Mouse (Mus musculus): Measurements from ENCODE around the gene Wdr26.

Gene Wdr26

DNA sequence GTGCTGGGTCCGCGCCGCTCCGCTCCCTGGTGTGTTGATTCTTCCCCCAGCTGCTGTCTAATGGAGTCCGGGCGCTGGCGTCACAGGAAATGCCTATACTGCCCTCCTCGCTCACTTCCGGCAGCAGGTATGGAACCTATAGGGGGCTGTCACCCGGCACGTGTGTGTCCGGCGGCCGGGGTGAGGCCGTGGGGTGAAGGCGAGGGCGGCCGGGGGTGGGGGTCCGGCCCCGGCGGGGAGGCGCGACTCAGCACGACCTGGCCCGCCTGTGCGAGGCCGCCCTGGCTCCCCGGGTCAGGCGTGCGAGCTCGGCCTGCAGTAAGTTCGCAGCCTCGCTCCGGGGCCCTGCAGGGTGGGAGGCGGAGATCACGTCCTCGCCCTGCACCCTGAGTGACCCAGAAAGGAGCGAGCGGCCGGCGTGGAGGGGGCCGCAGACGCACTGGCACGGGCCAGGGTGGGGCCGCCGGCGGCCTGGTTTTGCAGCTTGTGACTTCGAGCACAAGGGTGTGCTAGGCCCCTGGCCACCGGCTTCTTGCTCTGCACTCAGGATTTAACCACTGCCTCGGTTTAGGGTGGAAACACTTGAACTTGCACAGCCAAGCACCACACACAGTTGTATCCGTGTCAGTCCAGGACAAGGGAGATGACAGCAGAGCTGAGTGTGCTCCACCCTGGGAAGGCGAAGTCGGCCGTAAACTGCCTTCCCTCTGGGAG is at the start of gene Wdr26:
Gene Wdr26, minus strand, starts transcription at position 82 of the 714 bp plus-strand sequence.
- DNase-seq: peak; percentile 89

- DNase-seq: no peak
Measured at GRCm38 (mm10) chr1:181260949-181261696, 49.3 kb upstream of the Wdr26 start.

DNA sequence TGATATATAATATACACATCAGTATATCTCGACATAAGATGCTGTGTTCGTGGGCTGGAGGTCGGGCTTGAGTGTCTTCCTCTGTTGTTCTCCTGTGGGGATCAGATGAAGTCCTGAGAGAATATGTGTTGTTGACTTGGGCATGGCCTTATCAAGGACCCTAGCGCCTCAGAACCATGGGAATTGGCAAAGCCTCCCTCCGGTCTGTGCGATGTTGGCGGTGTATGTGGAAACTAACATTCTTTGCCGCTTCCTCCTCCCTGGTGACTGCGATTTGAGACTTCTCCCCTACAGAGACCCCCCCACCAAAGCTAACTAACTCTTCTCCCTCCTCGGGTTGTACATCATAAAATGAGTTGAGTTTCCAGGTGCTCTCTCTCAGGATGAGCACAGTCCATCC is 48.6 kb upstream of the Wdr26 start:
- no peak for DNase-seq

DNA sequence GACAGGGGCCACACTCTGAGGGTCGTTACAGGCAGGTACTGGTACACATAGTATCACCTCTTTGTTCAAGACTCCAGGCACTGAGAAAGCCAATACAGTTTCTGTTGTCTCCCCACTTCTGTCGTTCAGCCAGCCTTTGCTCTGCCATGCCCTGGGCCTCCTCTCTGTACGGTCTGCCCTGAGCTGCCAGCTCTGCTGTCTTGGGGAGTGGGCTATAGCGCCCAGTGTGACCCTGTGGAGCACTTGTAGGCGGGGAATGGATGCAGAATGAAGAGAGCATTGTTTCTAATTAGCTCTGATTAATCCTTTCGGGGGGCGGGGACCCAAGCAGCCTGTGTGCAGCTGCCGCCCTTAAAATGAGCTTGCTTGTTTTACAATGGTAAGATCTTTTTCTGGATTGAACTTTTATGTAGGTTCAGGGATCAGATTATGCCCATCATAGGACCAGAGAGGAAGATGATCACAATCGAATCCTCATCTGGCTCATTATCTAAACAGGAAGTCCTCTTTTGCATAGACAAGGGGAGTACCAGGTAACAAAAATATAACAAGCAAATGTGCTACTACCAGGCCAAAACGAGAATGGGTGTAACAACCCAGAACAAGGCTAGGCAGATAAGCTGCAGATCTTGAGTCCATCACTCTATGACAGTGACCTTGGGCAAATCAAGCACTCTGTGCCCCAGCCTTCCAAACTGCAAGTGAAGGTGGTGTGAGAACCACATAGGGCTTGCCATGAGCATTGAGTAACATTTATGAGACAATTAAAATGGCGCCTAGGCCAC is 48.0 kb upstream of the Wdr26 start:
- no peak for DNase-seq

GRCm38 (mm10) chr1:181259056-181259455 is 47.3 kb upstream of the Wdr26 start:
- no peak for DNase-seq

DNA sequence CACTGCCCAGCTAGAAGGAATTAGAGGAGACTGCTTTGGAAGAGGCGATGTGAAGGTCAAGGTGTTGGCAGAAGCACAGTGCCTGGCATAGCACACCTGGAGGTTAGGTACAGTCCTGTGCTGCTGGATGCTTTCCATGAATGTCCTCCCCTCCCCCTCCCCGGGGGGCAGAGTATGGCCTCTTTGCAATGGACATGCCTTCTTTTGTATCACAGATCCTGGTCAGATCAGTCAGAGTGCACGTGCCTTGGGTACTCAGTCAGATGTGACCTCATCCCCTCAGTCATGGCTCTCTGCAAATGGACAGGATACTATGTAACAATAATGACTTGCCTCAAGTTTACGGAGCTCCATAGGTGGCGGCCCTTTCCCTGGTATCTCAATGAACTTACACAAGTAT is 46.8 kb upstream of the Wdr26 start:
- DNase-seq: no peak

- peak; percentile 69 for DNase-seq
Measured at GRCm38 (mm10) chr1:181257585-181258555, 46.1 kb upstream of the Wdr26 start.

GRCm38 (mm10) chr1:181256689-181257584 is 45.1 kb upstream of the Wdr26 start:
- peak; percentile 89 for DNase-seq

DNA sequence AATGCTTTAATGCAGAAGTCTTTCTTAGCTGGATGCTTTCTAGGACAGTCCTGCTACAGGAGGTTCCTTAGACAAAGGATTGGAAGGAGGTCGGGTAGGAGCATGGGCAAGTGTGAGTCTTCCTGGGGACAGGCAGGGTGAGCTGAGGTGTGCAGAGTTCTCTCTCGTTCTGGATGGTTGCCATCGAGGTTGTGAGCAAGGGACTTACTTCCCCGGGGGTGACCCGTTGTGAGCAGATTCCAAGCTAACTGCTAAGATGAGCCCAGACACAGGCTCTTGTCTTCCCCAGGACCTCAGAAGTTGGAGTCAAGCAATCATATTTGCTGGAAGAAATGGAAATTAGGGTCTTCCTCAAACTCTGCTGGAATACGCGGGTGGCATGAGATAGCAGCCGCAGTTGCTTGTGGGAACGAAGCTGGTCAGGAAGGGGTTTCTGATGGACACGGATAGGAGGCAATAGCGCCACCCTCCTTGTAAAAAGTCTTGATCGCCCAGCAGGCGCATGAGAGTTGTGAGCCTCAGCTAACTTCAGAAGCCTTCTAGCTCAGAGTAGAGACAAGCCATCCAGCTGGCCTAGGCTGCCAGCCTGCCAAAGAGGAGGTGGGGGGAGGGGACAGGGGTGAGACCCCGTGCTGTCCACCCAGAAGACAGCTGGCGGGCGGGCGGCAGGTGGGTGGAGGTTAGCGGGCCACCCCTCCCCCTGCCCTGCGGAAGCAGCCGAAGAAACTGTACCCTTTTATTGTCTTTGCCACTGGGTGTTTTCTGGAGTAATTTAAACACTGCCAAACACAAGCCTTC is 44.3 kb upstream of the Wdr26 start:
- peak; percentile 79 for DNase-seq

DNA sequence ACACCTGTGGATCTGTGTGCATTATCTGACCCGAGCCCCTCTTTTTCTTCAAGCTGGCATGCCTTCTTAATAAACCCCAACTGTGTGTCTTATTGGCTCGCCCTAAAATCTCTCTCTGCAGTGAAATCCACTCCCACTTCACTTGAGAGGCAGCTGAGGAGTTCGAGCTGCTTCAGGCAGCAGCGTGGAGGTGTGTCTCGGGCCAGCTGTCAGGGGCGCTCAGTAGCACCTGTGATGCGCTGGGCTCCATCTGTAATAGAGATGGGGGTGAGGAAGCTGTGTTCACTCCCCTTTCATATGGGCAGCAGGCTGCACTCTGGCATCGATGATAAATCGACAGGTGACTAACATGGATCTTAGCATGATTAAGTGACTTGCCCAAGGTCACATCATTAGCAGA is 43.6 kb upstream of the Wdr26 start:
- DNase-seq: no peak

- DNase-seq: no peak
Measured at GRCm38 (mm10) chr1:181251624-181252023, 39.8 kb upstream of the Wdr26 start.

GRCm38 (mm10) chr1:181250961-181251360 is 39.2 kb upstream of the Wdr26 start:
- no peak for DNase-seq

DNA sequence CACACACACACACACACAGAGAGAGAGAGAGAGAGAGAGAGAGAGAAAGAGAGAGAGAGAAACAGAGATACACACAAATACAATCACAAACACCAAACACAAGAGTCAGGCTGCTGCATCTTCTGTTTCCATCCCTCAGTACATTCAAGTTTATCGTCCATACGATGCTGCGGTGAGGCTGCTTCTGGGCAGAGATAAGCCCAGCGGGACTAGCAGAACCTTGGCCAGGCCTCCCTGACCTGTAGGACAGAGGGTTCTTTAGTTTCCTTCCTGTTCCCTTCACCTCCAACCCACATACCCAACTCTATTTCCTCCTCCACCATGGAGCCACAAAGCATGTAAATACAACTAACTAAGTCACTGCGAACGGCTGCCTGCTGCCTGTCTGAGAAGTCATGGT is 37.7 kb upstream of the Wdr26 start:
- DNase-seq: no peak

DNA sequence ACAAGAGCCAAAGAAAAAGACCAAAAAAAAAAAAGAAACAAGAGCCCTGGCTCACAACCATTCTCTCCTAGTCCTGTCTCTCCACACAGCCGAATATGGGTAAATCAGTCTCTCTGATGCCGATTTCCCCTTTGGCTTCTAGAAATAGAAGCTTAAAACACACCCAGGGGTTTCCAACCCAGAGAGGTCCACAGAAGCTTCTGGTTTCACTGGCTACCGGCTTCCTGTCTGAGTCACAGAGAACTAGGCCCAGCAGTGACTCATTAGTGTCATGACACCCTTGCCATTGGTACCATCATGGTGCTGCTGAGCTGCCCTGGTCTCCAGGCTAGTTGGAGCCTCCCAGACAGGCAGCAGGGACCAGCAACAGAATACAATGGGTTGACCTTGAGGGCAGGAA is 35.4 kb upstream of the Wdr26 start:
- peak; percentile 62 for DNase-seq

- DNase-seq: no peak
Measured at GRCm38 (mm10) chr1:181246487-181247138, 34.8 kb upstream of the Wdr26 start.

DNA sequence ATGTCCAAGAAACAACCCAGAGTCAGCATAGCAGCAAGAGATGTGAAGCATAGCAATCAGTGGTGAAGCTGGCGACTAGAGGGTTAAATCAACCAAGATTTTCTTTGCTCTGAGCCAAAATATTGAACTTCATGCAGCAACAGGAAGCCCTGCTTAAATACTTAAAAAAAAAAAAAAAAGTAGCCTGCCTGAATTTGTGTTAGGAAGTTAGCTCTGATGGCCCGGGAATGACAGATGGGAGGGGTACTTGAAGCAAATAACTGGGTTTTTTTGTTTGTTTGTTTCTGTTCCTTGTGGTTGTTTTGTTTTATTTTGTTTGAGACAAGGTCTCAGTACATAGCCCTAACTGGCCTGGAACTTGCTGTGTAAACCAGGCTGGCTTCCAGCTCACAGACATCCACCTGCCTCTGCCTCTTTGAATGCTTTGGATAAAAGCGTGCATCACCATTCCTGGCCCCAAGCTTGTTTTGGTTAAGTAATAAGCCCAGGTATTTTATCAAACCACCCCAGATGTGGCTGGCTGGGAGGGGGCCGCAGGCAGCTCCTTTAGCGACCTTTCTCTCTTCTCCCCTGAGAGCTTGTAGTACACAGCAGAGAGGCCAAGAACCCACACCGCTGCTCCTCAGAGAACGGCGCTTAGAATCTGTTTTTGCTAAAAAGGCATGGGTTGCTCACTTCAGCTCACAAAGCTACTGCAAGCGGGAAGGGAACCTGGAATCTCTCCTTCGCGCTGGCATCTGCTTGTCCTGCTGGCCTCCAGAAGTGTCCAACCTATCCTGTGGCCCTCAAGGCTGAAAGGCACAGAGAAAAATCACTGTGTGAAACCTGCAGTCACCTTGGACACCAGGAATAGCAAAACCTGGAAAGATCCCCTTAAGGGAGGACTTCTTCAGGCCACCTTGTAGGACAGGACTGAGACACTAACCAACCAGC is 34.0 kb upstream of the Wdr26 start:
- no peak for DNase-seq

DNA sequence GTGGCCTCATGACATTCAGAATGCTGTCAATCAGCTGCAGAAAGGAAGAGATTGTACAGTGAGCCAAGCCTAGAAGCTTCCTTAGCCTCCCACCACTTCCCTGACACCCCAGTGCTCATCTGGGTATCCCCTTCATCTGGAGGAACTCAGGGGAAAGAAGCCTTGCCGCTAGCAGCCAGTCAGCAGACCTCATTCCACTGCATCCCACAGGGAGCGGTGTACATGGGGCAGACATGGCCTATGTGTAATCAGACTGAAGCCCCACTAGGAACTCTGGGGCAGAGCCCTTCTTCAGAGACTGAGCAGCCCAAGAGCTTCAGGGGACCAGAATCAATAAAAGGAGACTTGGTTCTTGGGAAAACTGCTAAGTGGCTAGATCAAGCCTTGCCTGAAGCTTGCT is 33.3 kb upstream of the Wdr26 start:
- DNase-seq: no peak

DNA sequence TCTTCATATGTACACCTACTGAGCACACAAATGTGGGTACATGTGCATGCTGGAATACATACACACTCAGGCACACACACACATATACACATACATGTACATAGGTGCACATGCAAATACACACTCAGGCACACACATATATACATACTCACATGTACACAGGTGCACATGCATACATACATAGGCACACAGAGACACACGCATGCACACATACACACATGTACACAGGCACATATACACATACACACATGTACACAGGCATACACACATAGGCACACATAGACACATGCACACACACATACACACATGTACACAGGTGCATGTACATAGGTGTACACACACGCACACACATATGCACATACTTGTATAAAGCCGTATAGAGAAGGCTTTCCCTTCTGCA is 29.4 kb upstream of the Wdr26 start:
- no peak for DNase-seq

DNA sequence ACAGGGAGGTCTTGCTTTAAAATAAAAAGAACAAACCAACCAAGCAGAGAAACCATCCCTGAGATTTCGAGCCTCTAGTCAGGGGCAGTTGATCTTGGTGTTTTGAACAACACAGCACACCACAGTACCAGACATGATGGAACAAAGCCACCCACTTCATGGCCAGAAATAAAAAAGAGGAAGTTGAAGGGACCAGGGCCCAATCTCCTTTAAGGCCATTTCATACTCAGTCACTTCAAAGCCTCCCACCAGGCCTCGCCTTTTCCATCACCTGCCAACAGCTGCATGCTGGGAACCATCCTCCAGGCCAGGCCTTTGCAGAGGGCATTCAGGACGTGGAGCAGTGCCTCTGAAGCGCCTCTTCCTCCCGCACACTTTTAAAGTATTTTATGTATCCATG is 25.5 kb upstream of the Wdr26 start:
- no peak for DNase-seq
